Mouse (Mus musculus) lung, postnatal 0 days (tissue): ENCODE results near the gene Ttc21b. TPM values are rescaled to one million over a fixed set of nuclear protein-coding genes. Genes with fewer than 3 reads are reported as not detected.

ENCODE experiments used
- ATAC-seq: fragments of 200-750 bp; cut with Nextera tagmentation; 2 replicates; pipeline ENCODE4 v1.8.0; 2017; ENCODE audit warnings: moderate library complexity
- DNase-seq: peaks from one replicate; pipeline ENCODE4 v3.0.0-alpha.2; 2016; ENCODE audit warnings: low spot score
- H3K27ac ChIP-seq: fragments of 300-500 bp; sonication (generic); 2 replicates; pipeline ENCODE4 v1.5.1; 2014; ENCODE audit warnings: antibody characterized with exemption, mild to moderate bottlenecking, low read length, mixed read lengths
- H3K27me3 ChIP-seq: fragments of 300-500 bp; sonication (generic); replicated peaks from 2 replicates; pipeline ENCODE4 v1.6.1; 2014; ENCODE audit warnings: low read length, mixed read lengths; ENCODE audit not compliant: insufficient read depth
- H3K36me3 ChIP-seq: fragments of 300-500 bp; sonication (generic); 2 replicates; pipeline ENCODE4 v1.6.1; 2014; ENCODE audit warnings: low read length, mixed read lengths; ENCODE audit not compliant: insufficient read depth
- H3K4me1 ChIP-seq: fragments of 300-500 bp; sonication (generic); 2 replicates; pipeline ENCODE4 v1.6.1; 2014; ENCODE audit warnings: antibody characterized with exemption, low read depth, low read length, mixed read lengths; ENCODE audit not compliant: insufficient read depth
- H3K4me2 ChIP-seq: fragments of 300-500 bp; sonication (generic); replicated peaks from 2 replicates; pipeline ENCODE4 v1.6.1; 2014; ENCODE audit warnings: low read depth, mild to moderate bottlenecking, low read length, moderate library complexity, mixed read lengths
- H3K4me3 ChIP-seq: fragments of 300-500 bp; sonication (generic); 2 replicates; pipeline ENCODE4 v1.5.1; 2014; ENCODE audit warnings: low read depth, low read length
- H3K9ac ChIP-seq: fragments of 300-500 bp; sonication (generic); replicated peaks from 2 replicates; pipeline ENCODE4 v1.6.1; 2014; ENCODE audit warnings: low read depth, mild to moderate bottlenecking
- H3K9me3 ChIP-seq: fragments of 300-500 bp; sonication (generic); 2 replicates; pipeline ENCODE4 v1.6.1; 2016; ENCODE audit warnings: low read length, mixed read lengths
- CTCF ChIP-seq: IDR thresholded peaks from 2 replicates; pipeline ENCODE4 v1.5.1; 2016; ENCODE audit warnings: antibody characterized with exemption, mild to moderate bottlenecking
- EP300 ChIP-seq: IDR thresholded peaks from 2 replicates; pipeline ENCODE4 v1.6.1; 2016; ENCODE audit warnings: antibody characterized with exemption, mild to moderate bottlenecking, control low read depth
- WGBS: fragments of 180-500 bp; shearing (Covaris S2); extraction: QIAGEN DNeasy Blood & Tissue Kit; methylation state at CpG from one replicate; pipeline ENCODE4 v1.1.7; 2014; 5-methylcytosine and 5-hydroxymethylcytosine counted together
- polyA plus RNA-seq: library from polyadenylated mRNA; unstranded; fragments of >200 nt; fragmentation: Nextera tagmentation; extraction: Ambion mirVana; gene quantifications from 2 replicates; pipeline ENCODE4 v1.2.1, GENCODE M21; 2015

Gene Ttc21b
- polyA plus RNA-seq, 1 experiment from 2014 or later: 4.9 TPM

GRCm38 (mm10) chr2:66142268-66142667 lies 114.1 kb downstream of the Ttc21b start:
- H3K4me3 ChIP-seq: no peak overlapping the region
- no peaks in the 10 kb centered on the region for H3K4me1 ChIP-seq
- H3K27me3 ChIP-seq: no peaks in the 10 kb centered on the region
- DNase-seq (no peak), ATAC-seq (no peak)
- no peak for TF ChIP-seq EP300
- no peak for TF ChIP-seq CTCF
- no peak overlapping the region for H3K9ac ChIP-seq
- H3K27ac ChIP-seq: no peak overlapping the region
- H3K9me3 ChIP-seq: no peaks in the 10 kb centered on the region
- 94% methylated on average over 2 of the region's 2 CpGs for WGBS
- no peak overlapping the region for H3K4me2 ChIP-seq
- no peaks in the 10 kb centered on the region for H3K36me3 ChIP-seq

DNA sequence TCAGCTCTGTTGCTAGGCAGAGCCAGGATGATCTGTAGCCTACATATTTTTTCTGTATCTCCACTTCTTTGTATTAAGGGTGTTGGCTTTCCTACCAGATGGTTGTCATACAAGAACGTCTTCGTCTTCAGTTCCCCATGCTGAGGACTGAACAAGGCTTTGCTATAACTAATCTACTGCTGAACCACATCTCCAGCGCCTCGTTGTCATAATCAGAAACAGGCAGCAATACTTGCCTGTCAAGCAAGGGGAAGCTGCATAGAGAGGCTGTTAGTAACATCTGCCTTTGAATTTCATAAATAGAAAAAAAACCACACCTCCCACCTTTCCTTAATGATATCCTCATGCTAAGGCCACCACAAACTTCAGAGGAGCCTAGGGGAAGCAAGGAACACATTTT lies 116.2 kb downstream of the Ttc21b start:
- no peak for DNase-seq
- 56% methylated on average over 4 of the region's 4 CpGs for WGBS
- TF ChIP-seq EP300 (no peak), CTCF (no peak)
- Histone ChIP-seq H3K4me2 (no peak overlapping the region), H3K27me3 (no peaks in the 10 kb centered on the region), H3K36me3 (no peaks in the 10 kb centered on the region), H3K27ac (no peak overlapping the region), H3K4me3 (no peak overlapping the region), H3K4me1 (no peaks in the 10 kb centered on the region), H3K9me3 (no peaks in the 10 kb centered on the region), H3K9ac (no peak overlapping the region)
- no peak for ATAC-seq

Other genes with a start within 250 kb of the Ttc21b start
- 11.3 and 14.0 TPM in 2 replicates for gene Galnt3, start 131.6 kb downstream of the Ttc21b start, polyA plus RNA-seq
- not detected in 2 replicates for gene Scn1a, start 184.2 kb upstream of the Ttc21b start, polyA plus RNA-seq